Mouse (Mus musculus) frontal cortex, adult (tissue): ENCODE measurements around the gene Ccdc144b.

Experiments used
- ATAC-seq: cut with Nextera tagmentation; 2 replicates; pipeline ENCODE4 v1.9.2; 2017; ENCODE audit warnings: mild to moderate bottlenecking, moderate library complexity, mixed read lengths; ENCODE audit not compliant: low TSS enrichment

The Ccdc144b gene

DNA sequence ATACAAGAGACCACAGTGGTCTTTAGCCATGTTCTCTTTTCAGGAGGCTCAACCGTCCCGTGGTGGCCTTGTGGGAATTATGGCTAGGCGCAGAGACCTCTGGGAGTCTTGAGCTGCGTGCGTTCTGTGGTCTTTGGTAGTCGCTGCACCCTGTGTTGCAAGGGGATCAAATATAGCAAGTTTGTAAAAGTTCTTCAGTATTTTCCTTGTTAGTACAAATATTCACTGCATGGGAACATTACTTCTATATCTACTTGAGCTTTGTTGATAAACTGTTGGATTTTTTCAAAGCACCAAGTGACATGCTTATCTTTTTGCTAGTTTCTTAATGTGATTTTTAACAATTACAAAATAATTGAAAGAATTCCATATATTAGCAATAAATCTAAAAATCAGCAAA lies at the start of gene Ccdc144b:
Ccdc144b (minus strand) TSS at position 101 of the 400 bp plus-strand sequence.
- no peak for ATAC-seq

DNA sequence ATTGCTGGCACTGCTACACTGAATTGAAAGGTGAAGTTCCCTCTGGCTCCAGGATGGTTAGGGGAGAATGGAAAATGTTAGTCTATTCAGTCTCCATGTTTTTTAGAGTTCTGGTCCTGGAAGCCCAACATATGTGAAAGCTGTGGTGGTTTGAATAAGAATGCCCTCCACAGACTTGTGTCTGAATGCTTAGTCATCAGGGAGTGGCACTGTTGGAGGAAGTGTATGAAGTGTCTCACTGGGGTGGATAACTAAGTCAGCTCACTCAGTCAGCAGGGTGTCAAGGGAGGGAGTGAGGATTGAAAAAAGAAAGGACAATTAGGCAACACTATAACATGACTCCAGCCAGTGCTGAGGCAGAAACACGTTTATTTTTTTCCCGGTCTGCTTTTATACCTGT lies 42.0 kb upstream of the Ccdc144b start:
- ATAC-seq = no peak

DNA sequence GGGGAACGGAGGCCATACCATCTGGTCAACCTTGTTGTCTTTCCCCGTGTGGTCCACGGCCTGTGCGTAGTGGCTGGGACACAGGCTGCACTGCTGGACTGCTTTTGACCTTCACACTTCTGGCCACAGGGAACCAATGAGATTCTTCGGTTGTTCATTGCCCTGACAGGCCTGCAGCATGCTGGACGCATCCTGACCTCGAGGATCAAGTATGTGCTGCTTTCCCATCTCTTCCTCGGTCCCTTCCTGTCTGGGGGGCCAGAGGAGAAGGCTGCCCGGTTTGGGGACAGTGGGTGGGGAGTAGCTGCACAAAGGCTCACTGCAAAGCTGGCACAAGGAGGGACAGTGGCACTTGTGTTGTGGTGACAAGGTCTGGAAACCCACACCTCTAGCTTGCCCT lies 34.2 kb upstream of the Ccdc144b start:
- no peak for ATAC-seq

GRCm38 (mm10) chr3:36085394-36085793 lies 32.0 kb upstream of the Ccdc144b start:
- ATAC-seq = no peak

GRCm38 (mm10) chr3:36083381-36083780 lies 30.0 kb upstream of the Ccdc144b start:
- no peak for ATAC-seq

GRCm38 (mm10) chr3:36082843-36083242 lies 29.5 kb upstream of the Ccdc144b start:
- ATAC-seq = no peak

DNA sequence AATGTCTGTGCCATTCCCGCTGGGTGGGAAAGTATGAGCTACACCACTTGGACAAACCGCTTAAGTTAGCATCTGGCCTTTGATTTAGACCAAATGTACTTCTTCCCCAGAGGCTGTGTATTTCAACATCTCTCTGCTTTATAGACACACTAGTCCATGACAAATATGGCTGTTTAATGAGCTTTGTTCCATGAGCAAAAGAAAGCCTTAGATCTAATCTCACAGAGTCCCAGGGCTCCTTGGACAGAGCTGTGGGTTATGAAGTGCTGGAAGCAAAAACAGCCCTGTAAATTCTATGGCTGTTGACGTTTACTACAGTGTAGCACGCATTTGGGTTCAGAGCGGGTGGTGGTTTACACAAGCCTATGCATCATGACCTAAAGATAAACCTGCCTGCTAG lies 27.4 kb upstream of the Ccdc144b start:
- no peak for ATAC-seq

- no peak for ATAC-seq
Observed at GRCm38 (mm10) chr3:36079886-36080285, 26.5 kb upstream of the Ccdc144b start.

GRCm38 (mm10) chr3:36077386-36077785 lies 24.0 kb upstream of the Ccdc144b start:
- ATAC-seq = no peak

GRCm38 (mm10) chr3:36075466-36075865 lies 22.1 kb upstream of the Ccdc144b start:
- ATAC-seq = no peak

- no peak for ATAC-seq
Observed at GRCm38 (mm10) chr3:36074231-36074630, 20.9 kb upstream of the Ccdc144b start.

- ATAC-seq = no peak
Observed at GRCm38 (mm10) chr3:36071047-36071446, 17.7 kb upstream of the Ccdc144b start.

DNA sequence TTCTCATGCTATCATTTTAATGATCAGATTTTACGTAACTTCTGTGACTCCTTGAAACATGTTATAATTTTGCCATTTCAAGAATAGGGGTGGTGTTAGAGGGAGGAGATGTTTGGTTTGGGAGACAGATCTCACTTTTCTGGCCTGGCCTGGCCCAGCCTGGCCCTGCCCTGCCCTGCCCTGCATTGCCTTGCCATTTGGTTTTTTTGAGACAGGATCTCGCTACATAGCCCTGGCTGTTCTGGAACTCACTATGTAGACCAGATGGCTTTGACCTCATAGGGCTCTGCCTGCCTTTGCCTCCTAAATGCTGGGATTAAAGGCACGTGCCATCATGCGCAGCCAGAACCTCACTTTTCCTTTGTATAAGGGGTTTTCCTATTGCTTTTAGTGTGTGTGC lies 17.1 kb upstream of the Ccdc144b start:
- ATAC-seq = no peak

GRCm38 (mm10) chr3:36067731-36068130 lies 14.4 kb upstream of the Ccdc144b start:
- ATAC-seq = no peak

GRCm38 (mm10) chr3:36065843-36066651 lies 12.7 kb upstream of the Ccdc144b start, which contains the start of gene Acad9:
Gene Acad9 (plus strand): TSS chr3:36065979.
- ATAC-seq = peak; percentile 99

DNA sequence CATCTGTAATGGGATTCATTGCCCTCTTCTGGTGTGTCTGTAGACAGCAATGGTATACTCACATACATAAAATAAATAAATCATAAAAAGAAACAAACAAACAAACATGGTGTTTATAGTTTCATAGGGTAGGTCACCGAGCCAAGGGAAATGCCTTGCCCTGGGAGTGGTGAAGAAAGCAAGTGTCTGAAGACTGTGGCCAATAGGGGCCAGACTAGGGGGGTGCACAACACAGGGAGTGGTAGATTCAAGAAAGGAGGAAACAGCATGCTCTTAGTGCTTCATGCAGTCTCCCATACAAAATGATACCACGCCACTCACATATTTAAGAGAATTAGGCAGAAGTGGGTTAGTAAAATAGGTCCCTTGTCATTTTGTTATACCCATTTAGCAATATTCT lies 11.8 kb upstream of the Ccdc144b start:
- ATAC-seq = no peak

DNA sequence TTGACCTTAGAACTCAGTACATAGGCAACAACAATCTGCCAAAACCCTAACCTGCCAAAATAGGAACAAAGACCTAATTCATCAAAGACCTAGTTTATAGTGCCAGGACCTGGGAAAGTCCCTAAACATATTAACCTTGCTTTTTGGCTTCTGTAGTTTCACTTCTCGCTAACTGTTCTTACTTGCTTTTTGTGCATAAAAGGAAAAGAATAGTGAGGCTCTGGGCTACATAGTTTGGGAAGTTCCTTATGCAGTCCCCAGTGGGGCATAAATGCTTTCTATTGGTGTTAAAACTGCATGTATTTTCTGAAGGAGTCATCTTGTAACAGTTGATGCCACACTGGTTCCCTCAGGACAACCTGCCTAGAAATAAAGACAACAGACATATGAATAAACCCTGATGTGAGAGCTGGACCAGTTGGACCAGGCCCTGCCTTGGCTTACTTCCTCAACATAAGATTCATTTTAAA lies 11.3 kb upstream of the Ccdc144b start:
- no peak for ATAC-seq

DNA sequence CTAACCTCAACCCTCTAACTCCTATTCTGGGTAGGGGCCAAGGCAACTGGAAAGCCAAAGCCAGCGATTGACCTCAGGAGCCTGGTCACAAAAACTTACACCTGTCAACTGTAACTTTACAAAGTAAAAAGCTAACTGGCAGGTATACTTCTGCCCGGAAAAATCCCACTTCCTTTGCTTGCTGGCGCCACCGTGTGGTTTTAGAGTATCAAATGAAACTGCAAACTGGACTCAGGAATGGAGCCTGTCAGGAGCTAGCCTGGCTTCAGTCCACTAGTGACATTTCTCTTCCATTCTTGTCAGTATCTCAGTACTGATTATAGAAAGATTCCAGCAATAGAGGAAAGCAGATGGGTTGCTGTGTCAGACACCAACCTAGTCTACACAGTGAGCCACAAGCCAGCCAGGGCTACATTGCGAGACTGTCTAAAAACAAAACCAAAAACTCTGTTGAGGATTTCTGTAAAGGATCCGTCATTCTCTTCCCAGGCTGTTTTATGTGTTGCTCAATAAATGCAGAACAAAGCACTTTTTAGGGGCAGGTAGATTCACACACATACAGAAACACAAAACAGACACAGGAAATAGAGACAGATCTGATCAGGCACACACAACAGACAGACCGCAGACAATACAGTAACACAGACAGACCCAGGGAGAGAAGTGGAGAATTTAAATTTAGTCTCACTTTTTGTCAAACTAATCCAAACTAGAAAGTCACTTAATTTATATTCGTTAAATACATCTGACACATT lies 6.9 kb upstream of the Ccdc144b start:
- ATAC-seq = peak; percentile 89

- no peak for ATAC-seq
Observed at GRCm38 (mm10) chr3:36049106-36049505, 4.2 kb downstream of the Ccdc144b start.

- ATAC-seq = no peak
Observed at GRCm38 (mm10) chr3:36045086-36045485, 8.3 kb downstream of the Ccdc144b start.

- no peak for ATAC-seq
Observed at GRCm38 (mm10) chr3:36044520-36044919, 8.8 kb downstream of the Ccdc144b start.

DNA sequence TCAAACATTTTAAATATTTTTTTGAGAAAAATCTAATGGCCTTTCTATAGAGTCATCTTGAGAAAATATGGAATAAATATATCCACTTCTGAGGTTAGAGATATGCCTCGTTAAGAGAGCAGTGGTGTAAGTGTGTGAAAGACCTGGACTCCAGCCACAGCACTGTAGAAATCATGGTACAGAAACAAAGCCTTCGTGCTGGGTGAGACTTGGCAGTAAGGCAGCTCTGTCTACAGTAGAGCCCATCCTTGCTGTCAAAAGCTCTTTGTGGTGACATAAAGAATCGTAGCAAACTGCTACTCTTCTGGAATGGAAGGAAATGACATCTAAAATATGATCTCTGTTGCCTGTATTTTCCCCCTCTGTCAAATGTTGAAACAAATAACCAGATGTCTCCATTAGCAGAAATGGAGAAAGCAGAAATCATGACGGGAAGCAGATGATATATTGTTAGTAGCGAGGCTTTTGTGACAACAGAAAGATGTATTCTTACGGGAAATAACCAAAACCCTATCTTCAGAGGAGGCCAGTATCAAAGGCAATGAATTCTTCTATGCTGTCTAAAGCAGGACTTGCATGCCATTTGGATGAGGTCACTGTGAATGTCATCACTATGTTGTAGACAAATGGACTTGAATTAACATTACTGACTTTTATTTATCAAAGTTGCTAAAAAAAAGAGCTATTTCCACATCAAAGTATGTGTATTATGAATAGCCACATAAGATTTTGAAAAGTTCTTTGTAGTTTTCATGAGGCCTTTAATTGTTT lies 21.4 kb downstream of the Ccdc144b start:
- ATAC-seq = no peak
